13 mouse cellular contexts compared by ENCODE assay signal in genomic region chr3:149217916-149218803, GRCm38 (mm10).
DNase-seq lines count a peak whose midpoint lies in the region; ATAC-seq and TF ChIP-seq lines count a peak whose summit lies in the region.
"Had no signal": no experiment of that assay in that cellular context is flagged by ENCODE, and none has a peak within 500 bp of the region (broad histone marks: within the 10 kb centered on the region; RNA-seq: fewer than 3 reads in every experiment).

No protein-coding gene starts in this region.

- H3K4me3 ChIP-seq in heart, adult 2 months = no peak overlapping the region
- no peak overlapping the region for H3K4me3 ChIP-seq in heart, embryonic 12.5 days
- H3K4me3 ChIP-seq in limb, embryonic 14.5 days (replicated peaks; ENCODE audit: low read length) = no peak overlapping the region
- no peak overlapping the region for H3K4me3 ChIP-seq in limb, embryonic 10.5 days
- no peak overlapping the region for H3K4me3 ChIP-seq in CH12.LX (replicated peaks in 1 of 3; ENCODE audit: low read depth in 2 of 3, low read length in 2 of 3, poor library complexity in 1 of 3)
- H3K4me3 ChIP-seq: erythroblast, embryonic 14.5 days; heart, embryonic 13.5 days; limb, embryonic 12.5 days had no signal

- no peaks in the 10 kb centered on the region for H3K27me3 ChIP-seq in heart, adult 2 months (ENCODE audit: control insufficient read depth, insufficient read depth, low read length)
- no peaks in the 10 kb centered on the region for H3K27me3 ChIP-seq in heart, embryonic 12.5 days (replicated peaks)
- no peaks in the 10 kb centered on the region for H3K27me3 ChIP-seq in limb, embryonic 14.5 days (ENCODE audit: control insufficient read depth, insufficient read depth, low read length)
- no peaks in the 10 kb centered on the region for H3K27me3 ChIP-seq in limb, embryonic 10.5 days (ENCODE audit: low read depth, poor library complexity, severe bottlenecking)
- no peaks in the 10 kb centered on the region for H3K27me3 ChIP-seq in CH12.LX (replicated peaks)
- H3K27me3 ChIP-seq: heart, embryonic 13.5 days; limb, embryonic 12.5 days had no signal

- no peaks in the 10 kb centered on the region for H3K9me3 ChIP-seq in heart, embryonic 12.5 days (replicated peaks)
- H3K9me3 ChIP-seq in limb, embryonic 14.5 days (ENCODE audit: control insufficient read depth, low read length) = no peaks in the 10 kb centered on the region
- no peaks in the 10 kb centered on the region for H3K9me3 ChIP-seq in limb, embryonic 10.5 days (replicated peaks)
- no peaks in the 10 kb centered on the region for H3K9me3 ChIP-seq in CH12.LX (replicated peaks; ENCODE audit: low read length)
- H3K9me3 ChIP-seq: heart, embryonic 13.5 days; limb, embryonic 12.5 days had no signal

- DNase-seq in heart, adult 2 months = no peak
- DNase-seq in limb, embryonic 14.5 days (ENCODE audit: low spot score) = peak; percentile 12
- DNase-seq in limb, embryonic 10.5 days (ENCODE audit: low spot score) = no peak
- peak; percentile 24 for DNase-seq in CH12.LX (ENCODE audit: extremely low read depth)
- peak; percentile 35 for DNase-seq in ZHBTc4 (ENCODE audit: low read depth, low spot score)
- DNase-seq in urinary bladder, adult 2 months (ENCODE audit: low spot score) = no peak
- DNase-seq: right cerebral cortex, postnatal 25 days had no signal

- H3K36me3 ChIP-seq in heart, adult 2 months (ENCODE audit: control insufficient read depth, insufficient read depth, low read length) = peaks cover 6% of the 10 kb centered on the region; the same call in 1 of the 2 replicates
- H3K36me3 ChIP-seq in heart, embryonic 12.5 days = no peaks in the 10 kb centered on the region
- no peaks in the 10 kb centered on the region for H3K36me3 ChIP-seq in limb, embryonic 14.5 days (ENCODE audit: control insufficient read depth, insufficient read depth, low read length)
- no peaks in the 10 kb centered on the region for H3K36me3 ChIP-seq in limb, embryonic 10.5 days
- H3K36me3 ChIP-seq in CH12.LX (replicated peaks in 1 of 2; ENCODE audit: control insufficient read depth in 1 of 2, insufficient read depth in 1 of 2, low read length in 1 of 2) = no peaks in the 10 kb centered on the region
- H3K36me3 ChIP-seq: heart, embryonic 13.5 days; limb, embryonic 12.5 days had no signal

- TF ChIP-seq EP300 in heart, adult 2 months (IDR thresholded peaks at IDR 0.05; ENCODE audit: insufficient read depth, low read depth, low read length) = no peak
- no peak for TF ChIP-seq EP300 in CH12.LX (IDR thresholded peaks at IDR 0.05; ENCODE audit: low read length)

- H3K9ac ChIP-seq in heart, adult 2 months (ENCODE audit: low read depth, low read length) = no peak overlapping the region
- H3K9ac ChIP-seq in heart, embryonic 12.5 days = no peak overlapping the region
- H3K9ac ChIP-seq in limb, embryonic 14.5 days (ENCODE audit: low read depth, low read length, severe bottlenecking) = no peak overlapping the region
- H3K9ac ChIP-seq in CH12.LX (ENCODE audit: insufficient read depth, low read depth) = no peak overlapping the region
- H3K9ac ChIP-seq: heart, embryonic 13.5 days; limb, embryonic 12.5 days had no signal

- intact Hi-C loops in heart, adult 2 months (cut with DNase I) = no loop called here

- in situ Hi-C loops in CH12.LX (cut with MboI; ENCODE audit: low pct_ligation_motif_present, low pct_unique_long_range_greater_than_20kb, low sequenced_read_pairs) = no loop called here

- TF ChIP-seq RAD21 in CH12.LX (IDR thresholded peaks at IDR 0.05; ENCODE audit: low read depth, low read length) = peak; percentile 39

- ATAC-seq in heart, embryonic 12.5 days (ENCODE audit: insufficient number of reproducible peaks, low FRiP score) = no peak
- ATAC-seq in limb, embryonic 14.5 days (ENCODE audit: low FRiP score, low read depth) = no peak
- ATAC-seq in inflammation-experienced regulatory T-cells, adult 6 months = no peak
- ATAC-seq: hindbrain, embryonic 16.5 days had no signal

- H3K4me2 ChIP-seq in heart, embryonic 12.5 days = no peak overlapping the region
- no peak overlapping the region for H3K4me2 ChIP-seq in limb, embryonic 14.5 days (replicated peaks; ENCODE audit: low read depth, low read length, severe bottlenecking)
- H3K4me2 ChIP-seq in CH12.LX (ENCODE audit: insufficient read depth, low read depth, poor library complexity, severe bottlenecking) = no peak overlapping the region
- H3K4me2 ChIP-seq: heart, embryonic 13.5 days; limb, embryonic 12.5 days had no signal

- H3K4me1 ChIP-seq in heart, adult 2 months (ENCODE audit: control insufficient read depth, insufficient read depth, low read length) = peaks cover 11% of the 10 kb centered on the region
- H3K4me1 ChIP-seq in heart, embryonic 12.5 days (replicated peaks) = peaks cover 19% of the 10 kb centered on the region; the same call in 1 of the 2 replicates
- peaks cover 3% of the 10 kb centered on the region for H3K4me1 ChIP-seq in limb, embryonic 14.5 days (ENCODE audit: control insufficient read depth, insufficient read depth, low read length)
- H3K4me1 ChIP-seq in limb, embryonic 10.5 days = peaks cover 18% of the 10 kb centered on the region
- H3K4me1 ChIP-seq in CH12.LX (ENCODE audit: control insufficient read depth in 1 of 2, insufficient read depth in 2 of 2) = peaks cover 5 to 17% of the 10 kb centered on the region in 2 experiments

- H3K79me2 ChIP-seq in heart, adult 2 months (replicated peaks; ENCODE audit: control insufficient read depth, insufficient read depth, low read length) = no peaks in the 10 kb centered on the region
- H3K79me2 ChIP-seq in CH12.LX (replicated peaks; ENCODE audit: control insufficient read depth, extremely low read depth, insufficient read depth, poor library complexity, severe bottlenecking) = no peaks in the 10 kb centered on the region

- no peak overlapping the region for H3K27ac ChIP-seq in heart, adult 2 months
- no peak overlapping the region for H3K27ac ChIP-seq in heart, embryonic 12.5 days (ENCODE audit: poor library complexity, severe bottlenecking)
- no peak overlapping the region for H3K27ac ChIP-seq in limb, embryonic 14.5 days (replicated peaks; ENCODE audit: low read depth, low read length)
- H3K27ac ChIP-seq in limb, embryonic 10.5 days = no peak overlapping the region
- H3K27ac ChIP-seq in CH12.LX (ENCODE audit: insufficient read depth, low read depth) = no peak overlapping the region
- H3K27ac ChIP-seq: heart, embryonic 13.5 days; limb, embryonic 12.5 days had no signal

- dilution Hi-C loops in CH12.LX (cut with MboI; ENCODE audit: extremely low pct_ligation_motif_present, extremely low pct_unique_long_range_greater_than_20kb, low sequenced_read_pairs) = no loop called here

- TF ChIP-seq CTCF in heart, adult 2 months (IDR thresholded peaks at IDR 0.05) = peak; percentile 20
- peak in 1 of 2 experiments; percentile 55; a peak in 2 of 4 replicates for TF ChIP-seq CTCF in CH12.LX (conservative IDR thresholded peaks at IDR 0.05 in 1 of 2, IDR thresholded peaks at IDR 0.05 in 1 of 2; ENCODE audit: low read depth in 2 of 2, low read length in 2 of 2)

- no peak for TF ChIP-seq POLR2A in heart, adult 2 months (IDR thresholded peaks at IDR 0.05; ENCODE audit: insufficient read depth, low read depth, low read length)
- TF ChIP-seq POLR2A in limb, embryonic 14.5 days (IDR thresholded peaks at IDR 0.05; ENCODE audit: borderline replicate concordance, extremely low read depth, insufficient read depth, insufficient read length) = no peak
- TF ChIP-seq POLR2A in CH12.LX (IDR thresholded peaks at IDR 0.05; ENCODE audit: low read depth, low read length) = no peak

- WGBS in heart, adult 2 months = 79% methylated on average over 9 of the region's 9 CpGs
- WGBS in heart, embryonic 12.5 days = 83% methylated on average over 9 of the region's 9 CpGs
- WGBS in limb, embryonic 14.5 days = 93% methylated on average over 9 of the region's 9 CpGs
- 92% methylated on average over 9 of the region's 9 CpGs for WGBS in limb, embryonic 10.5 days

TF ChIP-seq in CH12.LX, 34 proteins besides CTCF, POLR2A, EP300 and RAD21:
- TF ChIP-seq TCF12 (IDR thresholded peaks at IDR 0.05; ENCODE audit: low read depth, low read length) (no peak), MAFK (IDR thresholded peaks at IDR 0.05; ENCODE audit: insufficient replicate concordance, low read length) (0 out of 2 replicates have a peak, but pooled peaks have one; percentile 33), HCFC1 (IDR thresholded peaks at IDR 0.05; ENCODE audit: low read depth, low read length) (no peak), JUND (conservative IDR thresholded peaks at IDR 0.05; ENCODE audit: low read depth, low read length) (no peak)

Comparison
In these comparisons a context has a peak if more than half of its experiments do, and no peak if none do; other contexts are left out.
1. DNase-seq: peak in limb, embryonic 14.5 days (single experiment), CH12.LX (single experiment) and ZHBTc4 (single experiment); none in heart, adult 2 months (0 of 2), limb, embryonic 10.5 days (single experiment) and urinary bladder, adult 2 months (single experiment).